Mouse (Mus musculus) central nervous system, embryonic 11.5 days (tissue): ENCODE results near the gene Slc7a10. TPM values are rescaled to one million over a fixed set of nuclear protein-coding genes. Genes with fewer than 3 reads are reported as not detected.

Source experiments
- polyA plus RNA-seq: library from polyadenylated mRNA; depleted of rRNA; stranded (reverse); fragments of >200 nt; gene quantifications from 2 replicates; pipeline ENCODE4 v1.2.3, GENCODE M21; 2012; rRNA removed

Gene Slc7a10
- 0.43 and 0.55 TPM in 2 replicates for polyA plus RNA-seq

GRCm38 (mm10) chr7:35185889-35186569 lies at the start of gene Slc7a10:
TSS of gene Slc7a10 (plus strand) at chr7:35186385.

DNA sequence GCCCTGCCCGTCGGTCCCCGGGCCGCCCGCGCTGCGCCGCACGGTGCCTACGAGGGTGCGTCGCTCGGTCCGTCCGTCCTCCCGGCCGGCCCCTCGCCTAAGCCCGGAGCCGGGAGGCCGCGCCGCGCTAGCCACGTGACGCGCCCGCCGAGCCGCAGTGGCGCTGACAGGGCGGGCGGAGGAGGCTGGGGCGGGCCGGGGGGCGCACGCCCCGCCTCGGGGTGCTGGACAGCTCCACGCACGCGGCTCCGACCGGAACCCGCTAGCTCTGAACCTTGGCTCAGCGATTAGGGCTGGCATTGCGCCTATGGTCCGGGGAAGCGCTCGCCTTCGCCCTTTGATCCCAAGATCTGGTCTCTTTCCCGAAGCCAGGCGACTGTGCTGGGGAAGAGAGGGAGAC lies 29.0 kb downstream of the Slc7a10 start, which contains the start of gene Lrp3:
Lrp3 (minus strand) TSS at position 274 of the 400 bp plus-strand sequence.

Other genes starting within 250 kb of the Slc7a10 start
- 34.8 and 35.0 TPM in 2 replicates for gene Cebpg, start 129.8 kb upstream of the Slc7a10 start, polyA plus RNA-seq
- gene Cebpa, start 67.1 kb upstream of the Slc7a10 start, polyA plus RNA-seq: 2.0 and 3.0 TPM in 2 replicates
- 54.1 and 59.3 TPM in 2 replicates for gene Lrp3, start 29.1 kb downstream of the Slc7a10 start, polyA plus RNA-seq
- 12.8 and 17.5 TPM in 2 replicates for gene Gpatch1, start 132.1 kb downstream of the Slc7a10 start, polyA plus RNA-seq
- gene Rhpn2, start 147.8 kb downstream of the Slc7a10 start, polyA plus RNA-seq: 1.8 and 2.3 TPM in 2 replicates
- 7.8 and 8.8 TPM in 2 replicates for gene Faap24, start 210.5 kb downstream of the Slc7a10 start, polyA plus RNA-seq
- 47.0 and 88.6 TPM in 2 replicates for gene Cep89, start 210.7 kb downstream of the Slc7a10 start, polyA plus RNA-seq